Mouse (Mus musculus) left cerebral cortex, adult 8-10 months (tissue): ENCODE measurements around the gene Olfr1298. TPM values are rescaled to one million over a fixed set of nuclear protein-coding genes. Genes with fewer than 3 reads are reported as not detected.

Source experiments
- DNase-seq, 2 experiments: peaks; one replicate each; pipeline ENCODE4 v3.0.0; 2022; ENCODE audit warnings: low spot score in 2 of 2
- total RNA-seq, 4 experiments: library from RNA; stranded (reverse); gene quantifications; 2 replicates each; pipeline ENCODE4 v1.2.4; 2022

The Olfr1298 gene
- not detected for total RNA-seq

DNA sequence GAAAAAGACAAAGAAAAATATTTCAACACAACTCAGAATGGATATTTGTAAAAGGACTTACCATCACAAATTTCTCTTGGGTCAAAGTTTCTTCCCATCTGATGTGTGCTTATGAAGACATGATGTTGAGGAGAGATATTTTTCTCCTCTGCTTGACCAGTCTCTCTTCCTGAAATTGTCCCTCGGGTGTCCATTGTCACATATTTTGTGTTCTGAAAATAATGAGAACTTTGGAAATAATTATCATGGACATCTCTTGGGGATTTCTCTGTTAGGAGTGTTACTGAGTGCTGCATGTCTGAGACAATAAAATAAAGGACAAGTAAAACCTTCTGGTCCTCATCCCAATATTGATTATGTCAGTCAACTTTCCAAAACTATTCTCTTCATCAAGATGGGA, at the start of gene Olfr1298:
TSS of gene Olfr1298 (minus strand) at position 101 of the 400 bp plus-strand sequence.
- no peak for DNase-seq

DNA sequence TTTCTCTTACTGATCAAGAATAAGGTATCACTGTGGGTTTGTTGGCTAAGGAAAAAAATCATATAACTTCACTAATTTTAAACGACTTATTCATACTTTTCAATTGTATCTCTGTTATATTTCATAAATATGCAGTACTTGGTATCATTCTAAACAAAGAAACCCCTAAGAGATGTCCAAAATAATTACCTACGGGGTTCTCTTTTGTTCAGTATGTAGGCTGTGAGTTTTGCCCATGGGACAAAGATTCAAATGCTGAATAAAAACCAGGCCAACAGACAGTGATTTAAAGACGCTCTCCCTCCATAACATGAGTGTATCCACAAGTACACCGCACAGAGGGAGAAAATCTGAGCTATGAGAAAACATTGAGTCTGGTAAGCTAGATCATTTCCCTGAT, 12.1 kb upstream of the Olfr1298 start, which contains the start of gene Olfr1299:
TSS of gene Olfr1299 (plus strand) at position 301 of the 400 bp plus-strand sequence.
- no peak for DNase-seq

GRCm38 (mm10) chr2:111626397-111626796, 22.6 kb downstream of the Olfr1298 start, which contains the start of gene Olfr1297:
Gene Olfr1297 (minus strand): TSS chr2:111626497.
- no peak for DNase-seq

Other genes with a start within 250 kb of the Olfr1298 start
- not detected for gene Olfr1286, start 226.1 kb downstream of the Olfr1298 start, total RNA-seq
- not detected for gene Olfr1287, start 200.1 kb downstream of the Olfr1298 start, total RNA-seq
- not detected for gene Olfr1288, start 175.1 kb downstream of the Olfr1298 start, total RNA-seq
- not detected for gene Olfr1289, start 168.4 kb downstream of the Olfr1298 start, total RNA-seq
- not detected for gene Olfr1290, start 155.4 kb downstream of the Olfr1298 start, total RNA-seq
- gene Olfr1291-ps1, start 152.0 kb downstream of the Olfr1298 start, total RNA-seq: not detected
- gene Olfr1293-ps, start 124.0 kb downstream of the Olfr1298 start, total RNA-seq: not detected
- not detected for gene Olfr1294, start 108.9 kb downstream of the Olfr1298 start, total RNA-seq
- not detected for gene Olfr1295, start 79.5 kb downstream of the Olfr1298 start, total RNA-seq
- not detected for gene Olfr1297, start 22.7 kb downstream of the Olfr1298 start, total RNA-seq
- gene Olfr1299, start 12.2 kb upstream of the Olfr1298 start, total RNA-seq: not detected
- not detected for gene Olfr1301, start 101.8 kb upstream of the Olfr1298 start, total RNA-seq
- not detected for gene Olfr1302, start 128.2 kb upstream of the Olfr1298 start, total RNA-seq
- not detected for gene Olfr1303, start 171.1 kb upstream of the Olfr1298 start, total RNA-seq
- not detected for gene Olfr1305, start 227.9 kb upstream of the Olfr1298 start, total RNA-seq